Mouse (Mus musculus) neural tube, embryonic 14.5 days (tissue): ENCODE measurements around the gene 1810024B03Rik. TPM values are rescaled to one million over a fixed set of nuclear protein-coding genes. Genes with fewer than 3 reads are reported as not detected.
"Not testable (repeated sequence)": the region's sequence is repeated elsewhere in the genome, so short reads cannot be mapped to it uniquely, and the experiment has no call there.

Source experiments
- ATAC-seq: fragments of 200-750 bp; cut with Nextera tagmentation; 2 replicates; pipeline ENCODE4 v1.8.0; 2017; ENCODE audit warnings: low read depth, mild to moderate bottlenecking, moderate TSS enrichment, moderate library complexity
- H3K27ac ChIP-seq: fragments of 300-500 bp; sonication (generic); 2 replicates; pipeline ENCODE4 v1.5.1; 2014; ENCODE audit warnings: low read depth, mild to moderate bottlenecking, control low read depth, low read length, moderate library complexity, mixed read lengths
- H3K27me3 ChIP-seq: fragments of 300-500 bp; sonication (generic); 2 replicates; pipeline ENCODE4 v1.6.1; 2014; ENCODE audit warnings: low read length; ENCODE audit not compliant: control insufficient read depth, insufficient read depth
- H3K36me3 ChIP-seq: fragments of 300-500 bp; sonication (generic); 2 replicates; pipeline ENCODE4 v1.6.1; 2014; ENCODE audit warnings: low read length, mixed read lengths; ENCODE audit not compliant: control insufficient read depth, insufficient read depth
- H3K4me1 ChIP-seq: fragments of 300-500 bp; sonication (generic); 2 replicates; pipeline ENCODE4 v1.6.1; 2014; ENCODE audit warnings: low read length; ENCODE audit not compliant: control insufficient read depth, insufficient read depth
- H3K4me2 ChIP-seq: fragments of 300-500 bp; sonication (generic); 2 replicates; pipeline ENCODE4 v1.6.1; 2014; ENCODE audit warnings: mild to moderate bottlenecking, low read depth, low read length, control low read depth
- H3K4me3 ChIP-seq: fragments of 300-500 bp; sonication (generic); 2 replicates; pipeline ENCODE4 v1.5.1; 2014; ENCODE audit warnings: low read depth, low read length, control low read depth, mixed read lengths
- H3K9ac ChIP-seq: fragments of 300-500 bp; sonication (generic); replicated peaks from 2 replicates; pipeline ENCODE4 v1.6.1; 2014; ENCODE audit warnings: low read depth, mild to moderate bottlenecking, control low read depth, low read length, mixed read lengths
- H3K9me3 ChIP-seq: fragments of 300-500 bp; sonication (generic); 2 replicates; pipeline ENCODE4 v1.6.1; 2016; ENCODE audit warnings: low read length; ENCODE audit not compliant: control insufficient read depth
- WGBS: fragments of 180-500 bp; shearing (Covaris S2); extraction: QIAGEN DNeasy Blood & Tissue Kit; methylation state at CpG from one replicate; pipeline ENCODE4 v1.1.7; 2014; 5-methylcytosine and 5-hydroxymethylcytosine counted together
- polyA plus RNA-seq: library from polyadenylated mRNA; unstranded; fragments of >200 nt; fragmentation: Nextera tagmentation; extraction: Ambion mirVana; gene quantifications from 2 replicates; pipeline ENCODE4 v1.2.1, GENCODE M21; 2014

1810024B03Rik gene
- polyA plus RNA-seq, 1 experiment from 2014 or later = 1.1 TPM

GRCm38 (mm10) chr2:127247592-127248333, 39.7 kb upstream of the 1810024B03Rik start, which contains the start of the genes Ciao1 and Tmem127:
Ciao1 (minus strand) TSS chr2:127247816.
Tmem127 (plus strand) TSS chr2:127247908.
- Histone ChIP-seq H3K36me3 (peaks cover 13% of the 10 kb centered on the region), H3K27me3 (no peaks in the 10 kb centered on the region), H3K4me1 (peaks cover 20% of the 10 kb centered on the region), H3K4me3 (peak within 1 kb of the TSS; percentile 81), H3K9me3 (no peaks in the 10 kb centered on the region), H3K9ac (peak within 1 kb of the TSS; percentile 87), H3K4me2 (peak within 1 kb of the TSS; percentile 86), H3K27ac (peak within 1 kb of the TSS; percentile 78)
- ATAC-seq = peak; percentile 99
- under 1% methylated on average over 53 of the region's 53 CpGs for WGBS

- no peaks in the 10 kb centered on the region for H3K4me1 ChIP-seq
- no peak overlapping the region for H3K4me3 ChIP-seq
- ATAC-seq = no peak
- no peak overlapping the region for H3K9ac ChIP-seq
- no peak overlapping the region for H3K27ac ChIP-seq
- H3K36me3 ChIP-seq = peaks cover 73% of the 10 kb centered on the region
- H3K4me2 ChIP-seq = no peak overlapping the region
- H3K27me3 ChIP-seq = no peaks in the 10 kb centered on the region
- 98% methylated on average over 2 of the region's 2 CpGs for WGBS
- no peaks in the 10 kb centered on the region for H3K9me3 ChIP-seq
Observed at GRCm38 (mm10) chr2:127240065-127240464, 32.0 kb upstream of the 1810024B03Rik start.

DNA sequence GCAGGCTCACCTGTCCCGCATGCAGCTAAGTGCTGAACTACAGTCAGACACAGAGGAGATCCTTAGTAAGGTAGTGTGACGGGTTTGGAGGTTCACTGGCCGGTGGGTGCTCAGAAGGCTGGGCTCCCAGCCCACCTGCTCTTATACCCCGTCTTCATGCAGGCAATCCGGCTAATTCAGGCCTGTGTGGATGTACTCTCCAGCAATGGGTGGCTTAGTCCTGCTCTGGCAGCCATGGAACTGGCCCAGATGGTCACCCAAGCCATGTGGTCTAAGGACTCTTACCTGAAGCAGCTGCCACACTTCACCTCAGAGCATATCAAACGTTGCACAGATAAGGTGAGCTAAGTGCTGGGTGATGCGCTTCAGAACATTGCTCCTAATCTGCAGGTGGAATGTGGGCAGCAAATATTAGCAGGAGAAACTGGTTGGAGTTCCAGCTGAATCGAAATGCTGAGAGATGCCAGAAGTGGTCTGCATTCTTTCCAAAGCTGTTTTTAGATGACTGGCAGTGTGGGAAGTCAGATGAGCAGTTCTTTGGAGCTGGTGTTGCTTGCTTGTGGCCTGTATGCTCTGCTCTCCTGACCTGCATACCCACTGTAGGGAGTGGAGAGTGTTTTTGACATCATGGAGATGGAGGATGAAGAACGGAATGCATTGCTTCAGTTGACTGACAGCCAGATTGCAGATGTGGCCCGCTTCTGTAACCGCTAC, 30.0 kb upstream of the 1810024B03Rik start:
- H3K4me1 ChIP-seq = no peaks in the 10 kb centered on the region
- H3K4me3 ChIP-seq = no peak overlapping the region
- no peak overlapping the region for H3K27ac ChIP-seq
- no peaks in the 10 kb centered on the region for H3K9me3 ChIP-seq
- peaks cover 83% of the 10 kb centered on the region for H3K36me3 ChIP-seq
- no peak for ATAC-seq
- H3K9ac ChIP-seq = no peak overlapping the region
- no peak overlapping the region for H3K4me2 ChIP-seq
- H3K27me3 ChIP-seq = no peaks in the 10 kb centered on the region
- 99% methylated on average over 11 of the region's 11 CpGs for WGBS

DNA sequence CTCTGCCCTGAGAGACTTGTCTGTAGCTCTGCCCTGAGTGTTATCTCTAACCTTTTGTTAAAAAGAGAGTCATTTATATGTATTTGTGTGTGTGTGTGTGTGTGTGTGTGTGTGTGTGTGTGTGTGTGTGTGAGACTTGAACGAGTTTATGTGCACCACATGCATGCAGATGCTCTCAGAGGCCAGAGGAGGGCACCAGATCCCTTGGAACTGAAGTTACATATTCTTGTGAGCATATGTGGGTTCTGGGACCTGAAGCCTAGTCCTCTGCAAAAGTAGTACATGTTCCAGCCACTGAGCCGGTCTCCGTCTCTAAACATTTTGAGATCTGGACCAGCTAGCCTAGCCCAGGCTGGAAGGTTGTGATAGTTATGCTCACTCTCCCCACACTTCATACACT, 17.2 kb upstream of the 1810024B03Rik start:
- Histone ChIP-seq H3K4me3 (no peak overlapping the region), H3K9me3 (no peaks in the 10 kb centered on the region), H3K9ac (no peak overlapping the region), H3K36me3 (peaks cover 82% of the 10 kb centered on the region), H3K27ac (no peak overlapping the region), H3K4me2 (no peak overlapping the region), H3K27me3 (no peaks in the 10 kb centered on the region), H3K4me1 (no peaks in the 10 kb centered on the region)
- WGBS = 98% methylated on average over 3 of the region's 3 CpGs
- ATAC-seq = no peak

- H3K4me3 ChIP-seq = no peak overlapping the region
- H3K9ac ChIP-seq = no peak overlapping the region
- no peaks in the 10 kb centered on the region for H3K9me3 ChIP-seq
- H3K4me1 ChIP-seq = no peaks in the 10 kb centered on the region
- H3K27ac ChIP-seq = no peak overlapping the region
- WGBS = over 99% methylated on average over 5 of the region's 5 CpGs
- no peak overlapping the region for H3K4me2 ChIP-seq
- ATAC-seq = no peak
- H3K27me3 ChIP-seq = no peaks in the 10 kb centered on the region
- peaks cover 71% of the 10 kb centered on the region for H3K36me3 ChIP-seq
Observed at GRCm38 (mm10) chr2:127217746-127218145, 9.7 kb upstream of the 1810024B03Rik start.

GRCm38 (mm10) chr2:127210701-127211100, 2.6 kb upstream of the 1810024B03Rik start:
- Histone ChIP-seq H3K27ac (no peak overlapping the region), H3K27me3 (no peaks in the 10 kb centered on the region), H3K4me1 (peaks cover 7% of the 10 kb centered on the region; the same call in 1 of the 2 replicates), H3K4me3 (no peak overlapping the region), H3K9ac (no peak overlapping the region), H3K36me3 (peaks cover 40% of the 10 kb centered on the region), H3K4me2 (no peak overlapping the region), H3K9me3 (no peaks in the 10 kb centered on the region)
- WGBS = 97% methylated on average over 11 of the region's 11 CpGs
- ATAC-seq = no peak

- Histone ChIP-seq H3K4me1 (peaks cover 7% of the 10 kb centered on the region; the same call in 1 of the 2 replicates), H3K4me3 (peak overlapping the region; percentile 70), H3K9me3 (no peaks in the 10 kb centered on the region), H3K27ac (peak overlapping the region; percentile 56; the same call in 1 of the 2 replicates), H3K4me2 (peak overlapping the region; percentile 82), H3K27me3 (no peaks in the 10 kb centered on the region), H3K9ac (peak overlapping the region; percentile 71), H3K36me3 (peaks cover 27% of the 10 kb centered on the region)
- under 1% methylated on average over 17 of the region's 17 CpGs for WGBS
- ATAC-seq = no peak
Observed at GRCm38 (mm10) chr2:127208452-127208769, 331 bp upstream of the 1810024B03Rik start.

DNA sequence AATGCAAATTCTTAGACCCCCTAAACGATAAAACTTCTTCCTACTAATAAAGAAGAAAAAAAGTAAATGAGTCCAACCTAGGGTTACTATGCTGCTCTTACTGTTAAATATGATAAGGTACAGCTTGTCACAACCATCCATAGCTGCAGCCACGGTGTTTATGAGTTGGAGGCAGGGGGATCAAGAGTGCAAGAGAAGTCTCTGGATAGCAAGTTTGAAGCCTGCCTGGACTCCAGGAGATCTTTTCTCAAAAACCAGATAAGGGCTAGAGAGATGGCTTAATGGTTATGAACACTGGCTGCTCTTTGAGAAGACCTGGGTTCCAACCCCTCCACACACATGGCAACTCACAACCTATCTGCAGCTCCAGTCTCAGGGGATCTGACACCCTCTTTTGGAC, 1.2 kb downstream of the 1810024B03Rik start:
- Histone ChIP-seq H3K9ac (no peak overlapping the region), H3K36me3 (peaks cover 15% of the 10 kb centered on the region), H3K27ac (no peak overlapping the region), H3K4me2 (no peak overlapping the region), H3K4me3 (no peak overlapping the region), H3K9me3 (no peaks in the 10 kb centered on the region), H3K4me1 (peaks cover 7% of the 10 kb centered on the region; the same call in 1 of the 2 replicates), H3K27me3 (no peaks in the 10 kb centered on the region)
- 97% methylated on average over 2 of the region's 2 CpGs for WGBS
- ATAC-seq = no peak

GRCm38 (mm10) chr2:127205936-127206335, 2.1 kb downstream of the 1810024B03Rik start:
- H3K9ac ChIP-seq, H3K36me3 ChIP-seq, H3K4me1 ChIP-seq, ATAC-seq, H3K9me3 ChIP-seq, H3K27ac ChIP-seq, H3K4me3 ChIP-seq, H3K4me2 ChIP-seq, H3K27me3 ChIP-seq: not testable (repeated sequence)
- 97% methylated on average over 4 of the region's 4 CpGs for WGBS
